Mouse (Mus musculus) kidney, adult 2 months (tissue): Measurements from ENCODE around the gene Car9. TPM values are rescaled to one million over a fixed set of nuclear protein-coding genes. Genes with fewer than 3 reads are reported as not detected.

Experiments used
- DNase-seq: peaks from one replicate; pipeline ENCODE4 v3.0.0; 2021
- H3K27ac ChIP-seq: fragments of 200-500 bp; 2 replicates; pipeline ENCODE4 v1.5.1; 2012; ENCODE audit warnings: low read depth, low read length, control low read depth, inconsistent platforms; ENCODE audit not compliant: insufficient read depth
- H3K27me3 ChIP-seq: fragments of 200-500 bp; replicated peaks from 2 replicates; pipeline ENCODE4 v1.6.1; 2012; ENCODE audit warnings: mild to moderate bottlenecking, moderate library complexity, low read length, inconsistent platforms; ENCODE audit not compliant: control insufficient read depth, insufficient read depth
- H3K36me3 ChIP-seq: fragments of 200-500 bp; 2 replicates; pipeline ENCODE4 v1.6.1; 2012; ENCODE audit warnings: mild to moderate bottlenecking, moderate library complexity, low read length, inconsistent platforms; ENCODE audit not compliant: control insufficient read depth, insufficient read depth
- H3K4me1 ChIP-seq: fragments of 200-500 bp; 2 replicates; pipeline ENCODE4 v1.6.1; 2011; ENCODE audit warnings: low read length; ENCODE audit not compliant: control insufficient read depth, insufficient read depth
- H3K4me3 ChIP-seq: fragments of 200-500 bp; 2 replicates; pipeline ENCODE4 v1.5.1; 2011; ENCODE audit warnings: mild to moderate bottlenecking, low read depth, low read length, control low read depth; ENCODE audit not compliant: insufficient read depth
- CTCF ChIP-seq: fragments of 200-500 bp; conservative IDR thresholded peaks from 2 replicates; pipeline ENCODE4 v1.5.1; 2011; ENCODE audit warnings: low read depth, mild to moderate bottlenecking, control low read depth, low read length, moderate library complexity, mixed read lengths; ENCODE audit not compliant: insufficient read depth, insufficient read length
- POLR2A ChIP-seq: fragments of 200-500 bp; IDR thresholded peaks from one replicate; pipeline ENCODE4 v1.6.1; 2011; ENCODE audit warnings: low read depth, low read length, control low read depth
- WGBS: fragments of 180-500 bp; shearing (Covaris S2); methylation state at CpG from one replicate; pipeline ENCODE4 v1.1.7; 2018; 5-methylcytosine and 5-hydroxymethylcytosine counted together
- polyA plus RNA-seq: library from polyadenylated mRNA; depleted of rRNA; stranded (reverse); fragments of >200 nt; gene quantifications from 2 replicates; pipeline ENCODE4 v1.2.3, GENCODE M21; 2012

Gene Car9
- polyA plus RNA-seq, 1 experiment = 4.9 TPM

- H3K4me3 ChIP-seq = no peak overlapping the region
- no peak overlapping the region for H3K27ac ChIP-seq
- no peaks in the 10 kb centered on the region for H3K27me3 ChIP-seq
- H3K36me3 ChIP-seq = 0 out of 2 replicates have a peak, but pooled peaks cover 1% of the 10 kb centered on the region
- no peak for DNase-seq
- H3K4me1 ChIP-seq = peaks cover 3% of the 10 kb centered on the region; the same call in 1 of the 2 replicates
- TF ChIP-seq CTCF (0 out of 2 replicates have a peak, but pooled peaks have one; percentile 7), POLR2A (no peak)
- 84% methylated on average over 9 of the region's 9 CpGs for WGBS
Observed at GRCm38 (mm10) chr4:43528487-43528886, 21.7 kb downstream of the Car9 start.

GRCm38 (mm10) chr4:43530081-43530501 lies 23.3 kb downstream of the Car9 start:
- WGBS = 30% methylated on average over 8 of the region's 8 CpGs
- TF ChIP-seq CTCF (no peak), POLR2A (no peak)
- H3K36me3 ChIP-seq = peaks cover 7% of the 10 kb centered on the region; the same call in 1 of the 2 replicates
- H3K27me3 ChIP-seq = no peaks in the 10 kb centered on the region
- no peak overlapping the region for H3K4me3 ChIP-seq
- peak; percentile 47 for DNase-seq
- no peak overlapping the region for H3K27ac ChIP-seq
- H3K4me1 ChIP-seq = no peaks in the 10 kb centered on the region

GRCm38 (mm10) chr4:43530581-43530980 lies 23.8 kb downstream of the Car9 start:
- peaks cover 7% of the 10 kb centered on the region; the same call in 1 of the 2 replicates for H3K36me3 ChIP-seq
- WGBS = 16% methylated on average over 7 of the region's 7 CpGs
- H3K4me1 ChIP-seq = no peaks in the 10 kb centered on the region
- H3K27me3 ChIP-seq = no peaks in the 10 kb centered on the region
- H3K4me3 ChIP-seq = no peak overlapping the region
- peak; percentile 82 for DNase-seq
- no peak overlapping the region for H3K27ac ChIP-seq
- peak; percentile 83 for TF ChIP-seq CTCF
- no peak for TF ChIP-seq POLR2A

GRCm38 (mm10) chr4:43533270-43533669 lies 26.5 kb downstream of the Car9 start:
- Histone ChIP-seq H3K36me3 (peaks cover 10% of the 10 kb centered on the region), H3K4me3 (no peak overlapping the region), H3K27me3 (no peaks in the 10 kb centered on the region), H3K4me1 (no peaks in the 10 kb centered on the region), H3K27ac (no peak overlapping the region)
- peak; percentile 75 for DNase-seq
- TF ChIP-seq POLR2A (no peak), CTCF (no peak)
- WGBS = 45% methylated on average over 9 of the region's 9 CpGs

- peaks cover 15% of the 10 kb centered on the region for H3K36me3 ChIP-seq
- H3K27ac ChIP-seq = no peak overlapping the region
- no peaks in the 10 kb centered on the region for H3K27me3 ChIP-seq
- H3K4me1 ChIP-seq = no peaks in the 10 kb centered on the region
- TF ChIP-seq POLR2A = no peak
- TF ChIP-seq CTCF = no peak
- no peak overlapping the region for H3K4me3 ChIP-seq
- WGBS = 95% methylated on average over 8 of the region's 8 CpGs
- no peak for DNase-seq
Observed at GRCm38 (mm10) chr4:43535628-43536027, 28.9 kb downstream of the Car9 start.

GRCm38 (mm10) chr4:43536031-43536430 lies 29.3 kb downstream of the Car9 start:
- 72% methylated on average over 9 of the region's 9 CpGs for WGBS
- no peaks in the 10 kb centered on the region for H3K4me1 ChIP-seq
- H3K36me3 ChIP-seq = peaks cover 15% of the 10 kb centered on the region
- no peaks in the 10 kb centered on the region for H3K27me3 ChIP-seq
- DNase-seq = no peak
- no peak overlapping the region for H3K4me3 ChIP-seq
- TF ChIP-seq CTCF = no peak
- no peak for TF ChIP-seq POLR2A
- no peak overlapping the region for H3K27ac ChIP-seq

GRCm38 (mm10) chr4:43542044-43542443 lies 35.3 kb downstream of the Car9 start:
- Histone ChIP-seq H3K36me3 (peaks cover 19% of the 10 kb centered on the region), H3K27me3 (no peaks in the 10 kb centered on the region), H3K4me1 (no peaks in the 10 kb centered on the region), H3K27ac (no peak overlapping the region), H3K4me3 (no peak overlapping the region)
- no peak for TF ChIP-seq POLR2A
- TF ChIP-seq CTCF = no peak
- no peak for DNase-seq
- WGBS = 54% methylated on average over 3 of the region's 3 CpGs
